In the genomic region with DNA sequence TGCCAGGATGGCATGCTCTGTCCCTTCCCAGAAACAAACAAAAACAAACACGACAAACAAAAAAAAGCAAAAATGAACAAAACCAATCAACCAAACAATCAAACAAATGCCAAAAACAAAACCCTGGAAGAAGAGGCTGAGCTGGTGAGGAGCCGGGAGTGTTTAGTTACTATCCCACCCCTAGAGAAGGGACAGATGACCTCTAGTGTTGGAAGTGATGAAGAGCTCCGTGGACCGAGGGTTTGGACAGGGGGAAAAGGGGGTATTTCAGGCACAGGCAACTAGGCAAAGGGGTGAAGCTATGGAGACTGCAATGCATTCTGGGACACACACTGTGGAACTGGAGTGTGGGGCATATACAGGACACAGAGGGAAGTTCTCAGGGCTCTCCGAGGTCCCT, we compare ENCODE assay signal across 11 mouse cellular contexts.
DNase-seq lines count a peak whose midpoint lies in the region; ATAC-seq lines count a peak whose summit lies in the region.
"Had no signal": no experiment of that assay in that cellular context is flagged by ENCODE, and none has a peak within 500 bp of the region (broad histone marks: within the 10 kb centered on the region; RNA-seq: fewer than 3 reads in every experiment).

No protein-coding gene starts in this region.

- H3K9me3 ChIP-seq in kidney, embryonic 16.5 days (ENCODE audit: low read length) = 0 out of 2 replicates have a peak, but pooled peaks cover 5% of the 10 kb centered on the region
- no peaks in the 10 kb centered on the region for H3K9me3 ChIP-seq in limb, embryonic 10.5 days (replicated peaks)
- H3K9me3 ChIP-seq: embryonic facial prominence, embryonic 12.5 days had no signal

- H3K4me2 ChIP-seq in kidney, embryonic 16.5 days (replicated peaks; ENCODE audit: low read depth, low read length) = peak overlapping the region; percentile 20; the same call in 1 of the 2 replicates
- H3K4me2 ChIP-seq: embryonic facial prominence, embryonic 12.5 days had no signal

- H3K27me3 ChIP-seq in kidney, embryonic 16.5 days (ENCODE audit: insufficient read depth, low read length) = no peaks in the 10 kb centered on the region
- no peaks in the 10 kb centered on the region for H3K27me3 ChIP-seq in limb, embryonic 10.5 days (ENCODE audit: low read depth, poor library complexity, severe bottlenecking)
- H3K27me3 ChIP-seq: embryonic facial prominence, embryonic 12.5 days; megakaryocyte, embryonic 14.5 days had no signal

- WGBS in kidney, embryonic 16.5 days = 20% methylated on average over 5 of the region's 5 CpGs
- 23% methylated on average over 5 of the region's 5 CpGs for WGBS in limb, embryonic 10.5 days

- no peak overlapping the region for H3K27ac ChIP-seq in kidney, embryonic 16.5 days (ENCODE audit: low read length)
- H3K27ac ChIP-seq in limb, embryonic 10.5 days = 0 out of 2 replicates have a peak overlapping the region, but pooled peaks have one; percentile 23
- H3K27ac ChIP-seq: embryonic facial prominence, embryonic 12.5 days had no signal

- H3K4me3 ChIP-seq in kidney, embryonic 16.5 days (ENCODE audit: low read length) = no peak overlapping the region
- no peak overlapping the region for H3K4me3 ChIP-seq in limb, embryonic 10.5 days
- H3K4me3 ChIP-seq: embryonic facial prominence, embryonic 12.5 days; megakaryocyte, embryonic 14.5 days had no signal

- no peaks in the 10 kb centered on the region for H3K36me3 ChIP-seq in kidney, embryonic 16.5 days (ENCODE audit: insufficient read depth, low read length)
- H3K36me3 ChIP-seq in limb, embryonic 10.5 days = no peaks in the 10 kb centered on the region
- H3K36me3 ChIP-seq: embryonic facial prominence, embryonic 12.5 days had no signal

- ATAC-seq in kidney, embryonic 16.5 days (ENCODE audit: low FRiP score, low TSS enrichment) = peak; percentile 63; the same call in 1 of the 2 replicates
- ATAC-seq: activated CD4-positive, CD25-positive, alpha-beta regulatory T cell, adult 4 months had no signal

- peaks cover 9% of the 10 kb centered on the region; the same call in 1 of the 2 replicates for H3K4me1 ChIP-seq in kidney, embryonic 16.5 days (ENCODE audit: insufficient read depth, low read length)
- peaks cover 43% of the 10 kb centered on the region for H3K4me1 ChIP-seq in limb, embryonic 10.5 days
- H3K4me1 ChIP-seq: megakaryocyte, embryonic 14.5 days had no signal

- DNase-seq in adrenal gland, postnatal 10 days = peak; percentile 7
- no peak for DNase-seq in adrenal gland, adult 18-20 months (ENCODE audit: low spot score in 2 of 2)
- DNase-seq in kidney, adult 8-10 months = no peak
- peak; percentile 49 for DNase-seq in embryo, embryonic 9.5 days (ENCODE audit: extremely low spot score)
- DNase-seq in limb, embryonic 10.5 days (ENCODE audit: low spot score) = no peak
- no peak for DNase-seq in right cerebral cortex, postnatal 25 days
- no peak for DNase-seq in right cerebral cortex, adult 2 months (ENCODE audit: low spot score in 2 of 2)

- H3K9ac ChIP-seq in kidney, embryonic 16.5 days (replicated peaks; ENCODE audit: low read length) = no peak overlapping the region
- H3K9ac ChIP-seq: embryonic facial prominence, embryonic 12.5 days had no signal

Comparison
In these comparisons a context has a peak if more than half of its experiments do, and no peak if none do; other contexts are left out.
1. DNase-seq: peak in adrenal gland, postnatal 10 days (single experiment) and embryo, embryonic 9.5 days (single experiment); none in adrenal gland, adult 18-20 months (0 of 2), kidney, adult 8-10 months (0 of 2), limb, embryonic 10.5 days (single experiment), right cerebral cortex, postnatal 25 days (single experiment) and right cerebral cortex, adult 2 months (0 of 2).